Mouse (Mus musculus) v-Abl transformed pro-B cells (cell line): Measurements from ENCODE around the gene Ntmt1.

ENCODE experiments used
- in situ Hi-C, 2 experiments: fragments of 400-800 bp; cut with MboI; formaldehyde crosslinking; loops; one replicate each; pipeline ENCODE4 v1.15.1; 2025; ENCODE audit not compliant: unreplicated experiment in 2 of 2

Gene Ntmt1

DNA sequence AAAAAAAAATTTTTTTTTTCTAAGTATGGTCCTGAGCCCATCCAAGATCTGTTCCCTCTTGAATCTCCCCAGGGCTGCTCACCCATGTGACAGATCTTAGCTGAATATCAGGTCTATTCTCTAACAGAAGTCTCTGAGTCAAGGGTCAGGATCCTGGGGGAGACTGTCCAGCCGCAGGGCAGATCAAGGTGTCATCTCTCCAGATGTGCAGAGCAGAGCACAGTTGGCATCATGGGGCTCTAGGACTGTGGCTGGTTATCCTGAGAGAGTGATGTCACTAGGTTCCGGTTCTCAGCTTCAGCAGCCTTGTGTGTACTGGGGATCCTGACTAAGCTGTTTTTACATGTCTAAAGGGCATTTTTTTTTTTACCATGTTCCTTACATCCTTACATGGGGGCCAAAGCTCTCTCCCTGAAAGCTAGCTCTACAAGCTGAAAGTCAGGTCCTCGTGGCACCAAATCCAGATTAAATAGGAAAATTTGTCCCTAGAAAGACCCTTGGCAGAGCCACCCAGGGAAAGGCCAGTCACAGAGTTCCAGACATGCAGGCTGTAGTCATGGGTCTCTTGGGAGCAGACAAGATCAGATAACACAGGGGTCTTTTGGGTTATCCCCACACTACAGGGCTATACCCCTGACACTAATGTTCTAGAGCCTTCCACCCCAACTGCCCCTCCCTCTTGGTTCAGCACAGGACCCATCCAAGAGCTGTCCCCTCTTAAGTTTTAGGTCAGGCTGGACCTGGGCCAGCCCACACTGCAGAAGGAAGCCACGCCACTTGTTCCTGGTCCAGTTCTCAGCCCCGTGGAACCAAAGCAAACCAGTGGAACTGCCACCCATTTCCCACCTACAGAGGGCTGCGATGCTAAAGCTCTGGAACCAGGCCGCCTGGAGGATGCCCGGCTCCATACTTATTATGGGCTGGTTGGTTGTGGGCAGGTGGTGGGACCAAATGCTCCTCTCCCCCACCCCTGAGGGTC, 25.0 kb upstream of the Ntmt1 start:
- in situ Hi-C loops, result no loop called here

DNA sequence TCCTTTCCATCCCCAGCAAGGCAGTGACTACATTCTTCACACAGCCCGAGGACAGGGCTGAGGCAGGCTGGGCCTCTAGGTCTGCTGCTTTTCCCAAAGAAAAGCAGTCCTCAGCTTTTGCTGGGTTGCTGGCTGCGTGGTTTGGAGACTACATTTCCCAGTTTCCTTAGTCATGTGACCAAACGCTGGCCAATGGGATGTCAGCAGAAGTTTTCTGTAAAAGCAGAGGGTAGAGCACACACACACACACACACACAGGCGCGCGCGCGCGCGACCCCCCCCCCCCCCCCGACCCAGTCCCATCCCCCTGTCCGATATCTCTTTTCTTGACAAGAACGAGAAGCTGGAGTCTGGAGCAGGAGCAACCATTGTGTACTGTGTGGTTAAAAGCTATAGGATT, 24.3 kb upstream of the Ntmt1 start:
- in situ Hi-C loops, result no loop called here

- in situ Hi-C loops, result no loop called here
Observed at GRCm38 (mm10) chr2:30784078-30784994, 23.3 kb upstream of the Ntmt1 start.

DNA sequence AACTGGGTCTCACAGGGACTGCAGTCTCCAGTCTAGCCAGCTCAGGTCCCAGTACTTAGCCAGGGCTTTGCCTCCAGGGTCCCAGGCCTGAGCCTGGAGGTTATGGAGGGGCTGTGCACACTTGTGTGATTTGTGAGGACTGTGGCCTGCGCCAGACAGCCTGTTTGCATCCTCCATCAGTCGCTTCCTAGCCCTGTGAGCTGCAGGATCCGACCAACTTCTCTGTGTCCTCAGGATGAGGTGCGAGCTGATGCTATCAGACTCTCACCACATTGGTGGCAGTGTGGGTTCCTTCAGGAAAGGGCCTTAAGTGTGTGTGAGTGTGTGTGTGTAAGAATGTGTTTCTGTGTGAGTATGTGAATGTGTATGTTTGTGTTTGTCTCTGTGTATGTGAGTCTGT, 20.2 kb upstream of the Ntmt1 start:
- in situ Hi-C loops, result no loop called here

GRCm38 (mm10) chr2:30792061-30792460, 15.6 kb upstream of the Ntmt1 start:
- in situ Hi-C loops, result loop anchor here (5.0 to 10.0 kb wide), 3 partner anchors 327 to 747 kb away; partner anchors contain the start of gene Wdr34 (in 1 of the 2)

DNA sequence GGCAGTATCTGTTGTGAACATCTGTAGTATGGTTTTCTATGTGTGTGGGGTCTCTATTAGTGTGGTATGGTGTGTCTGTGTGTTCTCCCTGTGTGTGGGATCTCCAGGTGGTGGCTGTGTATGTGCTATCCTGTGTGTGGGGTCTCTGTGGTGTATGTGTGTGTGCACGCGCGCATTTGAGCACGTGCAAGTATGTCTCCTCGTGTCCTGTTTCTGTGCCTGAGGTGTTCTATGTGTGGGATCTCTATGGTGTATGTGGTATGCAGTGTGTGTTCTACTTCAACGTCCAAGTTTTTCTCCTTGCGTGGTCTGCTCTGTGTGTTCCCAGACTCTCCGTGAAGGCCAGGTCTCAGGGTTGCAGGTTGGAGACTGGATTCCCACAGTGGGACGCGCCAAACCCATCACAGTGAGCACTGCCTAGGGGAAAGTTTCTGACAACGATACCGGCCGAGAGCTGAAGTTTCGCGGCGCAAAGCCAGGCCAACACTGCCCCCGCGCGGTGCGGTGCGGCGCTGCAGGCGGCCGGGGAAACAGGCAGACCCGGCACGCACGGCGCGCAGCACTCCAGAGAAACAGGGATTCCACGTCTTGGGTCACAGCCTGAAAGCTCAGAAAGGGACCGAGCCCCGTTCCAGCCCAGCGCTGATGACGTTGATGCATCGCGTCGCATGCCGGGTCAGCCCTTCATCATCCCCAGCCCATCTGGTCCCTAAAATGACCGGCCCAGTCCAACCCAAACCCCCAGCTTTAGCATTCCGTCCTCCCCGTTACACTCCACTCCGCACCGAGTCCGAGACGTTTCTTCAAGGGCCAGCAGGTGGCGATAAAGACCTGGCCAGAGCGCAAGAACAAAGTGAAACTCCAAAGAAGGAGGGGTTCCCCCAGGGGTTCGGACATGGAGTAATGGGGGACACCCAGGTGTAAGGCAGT, 13.2 kb upstream of the Ntmt1 start:
- in situ Hi-C loops, result loop anchor here (5.0 to 10.0 kb wide), 5 partner anchors 133 to 750 kb away; partner anchors contain the start of genes Ptges (in 1 of the 2) and Wdr34 (in 1 of the 2)

DNA sequence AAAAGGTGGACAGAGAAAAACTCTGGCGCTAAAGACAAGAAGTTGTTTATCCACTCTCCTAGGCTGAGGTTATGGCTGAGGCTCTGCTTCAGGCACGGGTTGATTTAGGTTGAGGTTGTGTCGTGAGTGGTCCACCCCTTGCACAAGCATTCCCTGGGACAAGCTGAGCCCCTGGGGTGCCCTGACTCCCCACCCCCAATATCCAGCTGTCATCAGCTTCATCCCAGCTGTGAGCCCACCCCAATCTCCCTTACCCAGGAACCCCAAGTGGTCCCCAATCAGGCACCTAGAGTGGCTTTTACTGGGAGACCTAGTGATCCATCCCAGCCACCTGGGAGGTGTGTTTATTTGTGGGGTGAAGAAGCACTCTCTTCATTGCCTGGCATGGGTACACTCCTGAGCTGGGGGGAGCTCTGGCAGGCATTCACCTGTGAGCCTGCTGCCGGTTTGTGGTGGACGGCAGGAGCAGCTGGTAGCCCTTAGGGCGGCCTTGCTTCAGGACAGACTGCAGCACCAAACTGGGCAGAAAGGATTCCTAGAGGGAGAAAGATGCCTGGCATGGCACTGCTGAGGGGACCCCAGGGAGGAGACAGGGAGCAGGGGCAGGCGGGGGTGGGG, 12.2 kb upstream of the Ntmt1 start:
- in situ Hi-C loops, result loop anchor here (5.0 to 10.0 kb wide), 4 partner anchors 132 to 751 kb away; partner anchors contain the start of genes Ptges (in 1 of the 2) and Wdr34 (in 1 of the 2)

- in situ Hi-C loops, result loop anchor here (5.0 to 10.0 kb wide), 4 partner anchors 131 to 751 kb away; partner anchors contain the start of genes Ptges (in 1 of the 2) and Wdr34 (in 1 of the 2)
Observed at GRCm38 (mm10) chr2:30795889-30796275, 11.7 kb upstream of the Ntmt1 start.

- in situ Hi-C loops, result loop anchor here (5.0 to 10.0 kb wide), 4 partner anchors 131 to 752 kb away; partner anchors contain the start of genes Ptges (in 1 of the 2) and Wdr34 (in 1 of the 2)
Observed at GRCm38 (mm10) chr2:30796382-30796781, 11.2 kb upstream of the Ntmt1 start.

GRCm38 (mm10) chr2:30799456-30799855, 8.2 kb upstream of the Ntmt1 start:
- in situ Hi-C loops, result loop anchor here (5.0 to 10.0 kb wide), 4 partner anchors 128 to 755 kb away; partner anchors contain the start of genes Ptges (in 1 of the 2) and Wdr34 (in 1 of the 2)

DNA sequence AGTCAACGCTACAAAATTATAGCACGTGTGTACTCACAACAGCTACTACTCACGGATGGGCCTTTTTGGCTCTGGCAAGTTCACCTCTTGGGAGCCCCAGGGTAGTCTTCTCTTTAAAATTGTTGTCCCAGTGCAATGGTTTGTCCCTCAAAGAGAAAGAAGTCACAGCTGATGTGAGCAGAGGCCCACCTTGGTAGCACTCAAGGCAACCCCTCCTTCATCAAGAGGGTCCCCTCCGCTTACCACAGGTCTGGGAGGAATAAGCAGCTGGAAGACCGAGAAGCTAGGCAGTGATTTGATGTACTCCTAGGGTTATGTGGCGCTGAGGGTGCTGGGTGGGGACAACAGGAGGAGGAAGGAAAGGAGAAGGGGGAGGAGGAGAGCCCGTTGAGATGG, 7.0 kb upstream of the Ntmt1 start:
- in situ Hi-C loops, result loop anchor here (25.0 kb wide), 2 partner anchors 362 to 1962 kb away; partner anchors contain the start of genes Gpr107 (in 1 of the 2) and Tor2a (in 1 of the 2)

DNA sequence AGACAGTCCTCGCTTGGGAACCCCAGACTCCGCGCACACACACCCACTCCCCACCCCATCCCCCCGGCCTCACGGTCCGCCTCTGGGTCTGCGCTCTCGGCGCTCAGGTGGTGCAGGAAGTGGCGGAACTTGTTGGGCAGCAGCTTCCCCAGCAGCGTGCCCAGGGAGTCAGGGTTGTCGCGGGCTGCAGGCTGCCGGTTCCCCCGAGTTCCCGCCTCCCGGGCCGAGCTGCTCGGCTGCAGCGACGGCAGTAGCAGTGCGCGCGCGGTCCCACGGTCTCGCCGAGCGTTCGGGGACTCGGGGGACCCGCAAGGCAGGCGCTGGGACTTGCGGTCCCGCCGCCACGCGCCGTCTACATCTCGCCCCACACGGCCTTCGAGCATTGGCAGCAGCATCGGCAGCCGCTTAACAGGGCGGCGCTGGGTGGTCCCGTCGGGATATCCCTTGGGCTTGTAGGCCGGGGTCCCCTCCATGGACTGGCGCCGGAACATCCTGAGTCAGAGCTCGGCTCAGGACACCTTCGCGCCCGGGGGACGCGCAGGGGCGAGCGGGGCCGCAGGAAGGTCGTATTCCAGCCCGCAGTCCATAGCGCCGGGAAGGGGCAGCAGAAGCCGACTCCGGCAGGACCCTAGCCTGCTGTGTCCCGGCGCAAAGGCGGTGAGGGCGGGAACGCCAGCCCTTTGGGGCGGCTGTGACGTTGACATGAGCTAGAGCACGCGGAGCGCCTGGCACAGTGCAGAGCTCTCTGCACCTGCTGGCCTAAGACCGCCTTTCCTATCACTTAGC, 6.4 kb upstream of the Ntmt1 start:
- in situ Hi-C loops, result loop anchor here (25.0 kb wide), 2 partner anchors 361 to 1961 kb away; partner anchors contain the start of genes Gpr107 (in 1 of the 2) and Tor2a (in 1 of the 2)

- in situ Hi-C loops, result loop anchor here (25.0 kb wide), 2 partner anchors 359 to 1959 kb away; partner anchors contain the start of genes Gpr107 (in 1 of the 2) and Tor2a (in 1 of the 2)
Observed at GRCm38 (mm10) chr2:30803604-30804003, 4.0 kb upstream of the Ntmt1 start, which contains the start of gene 1700001O22Rik. Gene 1700001O22Rik (minus strand): TSS chr2:30803661.

DNA sequence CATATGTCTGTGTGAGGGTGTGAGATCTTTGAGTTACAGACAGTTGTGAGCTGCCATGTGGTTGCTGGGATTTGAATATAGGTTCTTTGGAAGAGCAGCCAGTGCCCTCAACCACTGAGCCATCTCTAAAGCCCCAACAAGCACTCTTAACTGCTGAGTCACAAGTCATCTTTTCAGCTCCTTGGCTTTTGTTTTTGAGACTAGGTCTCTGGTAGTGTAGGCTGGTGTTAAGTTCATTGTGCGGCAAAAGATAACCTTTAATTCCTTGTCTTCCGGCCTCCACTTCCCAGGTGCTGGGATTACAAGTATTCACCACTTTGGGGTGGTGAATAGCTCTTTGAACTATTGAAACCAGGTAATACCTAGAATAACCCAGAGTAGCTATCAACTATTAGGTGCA, 1.6 kb upstream of the Ntmt1 start:
- in situ Hi-C loops, result loop anchor here (25.0 kb wide), 2 partner anchors 356 to 1956 kb away; partner anchors contain the start of genes Gpr107 (in 1 of the 2) and Tor2a (in 1 of the 2)

DNA sequence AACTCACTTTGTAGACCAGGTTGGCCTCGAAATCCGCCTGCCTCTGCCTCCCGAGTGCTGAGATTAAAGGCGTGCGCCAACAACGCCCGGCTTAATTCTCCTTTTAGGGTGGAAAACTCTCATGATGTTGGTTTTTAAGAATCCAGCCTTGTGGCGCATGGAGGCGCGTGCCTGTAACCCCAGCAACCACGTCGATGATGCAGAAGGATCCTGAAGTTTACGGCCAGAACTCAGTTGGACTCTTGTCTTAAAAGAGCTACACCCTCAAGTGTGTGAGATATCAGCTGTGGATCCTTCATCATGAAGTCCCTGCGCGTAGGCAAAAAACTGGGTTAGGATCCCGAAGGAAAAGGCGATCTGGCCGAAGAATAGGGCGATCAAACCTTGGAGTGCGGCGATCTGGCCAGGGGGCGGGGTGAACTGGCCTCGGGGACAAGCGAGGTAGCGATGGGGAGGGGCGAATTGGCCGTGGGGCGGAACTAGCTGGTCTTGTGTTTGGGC, 429 bp upstream of the Ntmt1 start:
- in situ Hi-C loops, result loop anchor here (25.0 kb wide), 2 partner anchors 355 to 1955 kb away; partner anchors contain the start of genes Gpr107 (in 1 of the 2) and Tor2a (in 1 of the 2)

DNA sequence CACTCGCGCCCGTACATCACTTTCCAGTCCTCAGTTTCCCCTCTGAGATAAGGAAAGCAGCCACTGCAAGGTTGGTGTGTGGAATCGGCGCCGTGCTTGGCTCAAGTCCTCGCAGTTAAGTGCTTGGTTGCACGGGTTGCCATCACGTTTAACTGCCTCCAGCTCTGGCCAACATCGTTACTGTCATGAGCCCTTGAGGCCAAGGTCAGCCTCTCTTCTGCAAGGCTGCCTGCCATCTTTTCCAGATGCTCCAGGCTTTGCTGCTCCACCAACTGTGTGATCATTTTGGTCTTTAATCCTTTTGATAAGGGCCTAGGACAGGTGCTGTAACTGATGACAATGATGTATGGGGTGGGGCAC, 650 bp downstream of the Ntmt1 start:
- in situ Hi-C loops, result loop anchor here (25.0 kb wide), 2 partner anchors 354 to 1954 kb away; partner anchors contain the start of genes Gpr107 (in 1 of the 2) and Tor2a (in 1 of the 2)

- in situ Hi-C loops, result loop anchor here (25.0 kb wide), 2 partner anchors 353 to 1953 kb away; partner anchors contain the start of genes Gpr107 (in 1 of the 2) and Tor2a (in 1 of the 2)
Observed at GRCm38 (mm10) chr2:30809503-30809902, 1.9 kb downstream of the Ntmt1 start.
